Mouse (Mus musculus): ENCODE measurements around the gene Tmem14a.

GRCm38 (mm10) chr1:21256871-21257270, 38.5 kb downstream of the Tmem14a start:
- TF ChIP-seq GATA1 (IDR thresholded peaks at IDR 0.05; ENCODE audit: borderline replicate concordance, low read length) (no peak), FLI1 (IDR thresholded peaks at IDR 0.05; ENCODE audit: low read length) (no peak)
